In genomic region chr4:87638380-87638646, GRCm38 (mm10) we compare ENCODE assay signal across 20 mouse cellular contexts.
DNase-seq lines count a peak whose midpoint lies in the region; ATAC-seq and TF ChIP-seq lines count a peak whose summit lies in the region.
"Had no signal": no experiment of that assay in that cellular context is flagged by ENCODE, and none has a peak within 500 bp of the region (broad histone marks: within the 10 kb centered on the region; RNA-seq: fewer than 3 reads in every experiment).

No protein-coding gene starts in this region.

- H3K9ac ChIP-seq in forebrain, embryonic 11.5 days (ENCODE audit: low read length), result no peak overlapping the region
- H3K9ac ChIP-seq in forebrain, embryonic 16.5 days (replicated peaks; ENCODE audit: low read depth, low read length), result no peak overlapping the region
- H3K9ac ChIP-seq in midbrain, postnatal 0 days (replicated peaks; ENCODE audit: low read length, poor library complexity, severe bottlenecking), result no peak overlapping the region
- H3K9ac ChIP-seq: embryonic facial prominence, embryonic 12.5 days; heart, embryonic 12.5 days; lung, embryonic 15.5 days had no signal

- no peaks in the 10 kb centered on the region for H3K9me3 ChIP-seq in forebrain, embryonic 11.5 days (ENCODE audit: control insufficient read depth, low read length)
- no peaks in the 10 kb centered on the region for H3K9me3 ChIP-seq in forebrain, embryonic 16.5 days (ENCODE audit: control insufficient read depth, low read length)
- no peaks in the 10 kb centered on the region for H3K9me3 ChIP-seq in limb, embryonic 10.5 days (replicated peaks)
- no peaks in the 10 kb centered on the region for H3K9me3 ChIP-seq in midbrain, postnatal 0 days (ENCODE audit: low read length)
- H3K9me3 ChIP-seq: embryonic facial prominence, embryonic 12.5 days; G1E; heart, embryonic 12.5 days; lung, embryonic 15.5 days had no signal

- no peak overlapping the region; the same call in 1 of the 2 replicates for H3K27ac ChIP-seq in forebrain, embryonic 11.5 days (ENCODE audit: low read depth, low read length)
- no peak overlapping the region for H3K27ac ChIP-seq in forebrain, embryonic 16.5 days (ENCODE audit: low read length)
- peak overlapping the region; percentile 6; the same call in 1 of the 2 replicates for H3K27ac ChIP-seq in limb, embryonic 10.5 days
- no peak overlapping the region for H3K27ac ChIP-seq in midbrain, postnatal 0 days (ENCODE audit: low read depth, low read length)
- H3K27ac ChIP-seq: embryonic facial prominence, embryonic 12.5 days; gastrocnemius, adult 2 months; lung, embryonic 15.5 days; macrophage had no signal

- H3K27me3 ChIP-seq in forebrain, embryonic 11.5 days (ENCODE audit: control insufficient read depth, insufficient read depth, low read length), result no peaks in the 10 kb centered on the region
- H3K27me3 ChIP-seq in forebrain, embryonic 16.5 days (replicated peaks; ENCODE audit: control insufficient read depth, insufficient read depth, low read length), result no peaks in the 10 kb centered on the region
- no peaks in the 10 kb centered on the region for H3K27me3 ChIP-seq in limb, embryonic 10.5 days (ENCODE audit: low read depth, poor library complexity, severe bottlenecking)
- H3K27me3 ChIP-seq in midbrain, postnatal 0 days (ENCODE audit: insufficient read depth, low read length), result no peaks in the 10 kb centered on the region
- H3K27me3 ChIP-seq: heart, embryonic 12.5 days; lung, embryonic 15.5 days had no signal

- H3K4me2 ChIP-seq in forebrain, embryonic 11.5 days (ENCODE audit: low read depth, low read length, severe bottlenecking), result no peak overlapping the region
- H3K4me2 ChIP-seq in forebrain, embryonic 16.5 days (ENCODE audit: low read length), result no peak overlapping the region
- no peak overlapping the region for H3K4me2 ChIP-seq in midbrain, postnatal 0 days (ENCODE audit: low read depth, low read length, poor library complexity, severe bottlenecking)
- H3K4me2 ChIP-seq: embryonic facial prominence, embryonic 12.5 days; heart, embryonic 12.5 days; liver, embryonic 11.5 days; lung, embryonic 15.5 days had no signal

- no peak for DNase-seq in forebrain, embryonic 11.5 days (ENCODE audit: low spot score)
- DNase-seq in limb, embryonic 10.5 days (ENCODE audit: low spot score), result no peak
- no peak for DNase-seq in midbrain, postnatal 0 days (ENCODE audit: low spot score)
- no peak for DNase-seq in cerebellum, postnatal 10 days
- no peak for DNase-seq in left cerebral cortex, postnatal 14 days (ENCODE audit: low spot score in 2 of 2)
- DNase-seq in ovary, postnatal 14 days (ENCODE audit: low spot score), result no peak
- DNase-seq: cerebellum, postnatal 36 days; gastrocnemius, adult 2 months; layer of hippocampus, postnatal 36 days; left cerebral cortex, postnatal 4 days; thymus, adult 2 months had no signal

- no peak for TF ChIP-seq CTCF in midbrain, postnatal 0 days (IDR thresholded peaks at IDR 0.05)

- intact Hi-C loops in left cerebral cortex, postnatal 14 days (cut with DNase I), result no loop called here

- H3K4me3 ChIP-seq in forebrain, embryonic 11.5 days (ENCODE audit: low read depth, low read length), result no peak overlapping the region
- H3K4me3 ChIP-seq in forebrain, embryonic 16.5 days (replicated peaks; ENCODE audit: low read length), result no peak overlapping the region
- H3K4me3 ChIP-seq in limb, embryonic 10.5 days, result no peak overlapping the region
- no peak overlapping the region for H3K4me3 ChIP-seq in midbrain, postnatal 0 days (ENCODE audit: low read depth, low read length)
- H3K4me3 ChIP-seq: embryonic facial prominence, embryonic 12.5 days; gastrocnemius, adult 2 months; heart, embryonic 12.5 days; lung, embryonic 15.5 days had no signal

- no peaks in the 10 kb centered on the region for H3K36me3 ChIP-seq in forebrain, embryonic 11.5 days (ENCODE audit: control insufficient read depth, insufficient read depth, low read length)
- no peaks in the 10 kb centered on the region for H3K36me3 ChIP-seq in forebrain, embryonic 16.5 days (ENCODE audit: control insufficient read depth, insufficient read depth)
- H3K36me3 ChIP-seq in limb, embryonic 10.5 days, result no peaks in the 10 kb centered on the region
- no peaks in the 10 kb centered on the region for H3K36me3 ChIP-seq in midbrain, postnatal 0 days (ENCODE audit: insufficient read depth, low read length)
- H3K36me3 ChIP-seq: embryonic facial prominence, embryonic 12.5 days; G1E; heart, embryonic 12.5 days; lung, embryonic 15.5 days had no signal

- H3K4me1 ChIP-seq in forebrain, embryonic 11.5 days (replicated peaks; ENCODE audit: control insufficient read depth, insufficient read depth, low read length), result peaks cover 5% of the 10 kb centered on the region; the same call in 1 of the 2 replicates
- H3K4me1 ChIP-seq in forebrain, embryonic 16.5 days (replicated peaks; ENCODE audit: control insufficient read depth, insufficient read depth, low read length), result peaks cover 5% of the 10 kb centered on the region; the same call in 1 of the 2 replicates
- H3K4me1 ChIP-seq in limb, embryonic 10.5 days, result peaks cover 8% of the 10 kb centered on the region
- no peaks in the 10 kb centered on the region for H3K4me1 ChIP-seq in midbrain, postnatal 0 days (ENCODE audit: insufficient read depth, low read length)
- H3K4me1 ChIP-seq: embryonic facial prominence, embryonic 12.5 days; heart, embryonic 12.5 days had no signal

- WGBS in forebrain, embryonic 11.5 days, result 8% methylated on average over 1 of the region's 1 CpGs
- WGBS in forebrain, embryonic 16.5 days, result 0% methylated on average over 1 of the region's 1 CpGs
- WGBS in limb, embryonic 10.5 days, result 29% methylated on average over 1 of the region's 1 CpGs
- WGBS in midbrain, postnatal 0 days, result 27% methylated on average over 1 of the region's 1 CpGs

- ATAC-seq in forebrain, embryonic 11.5 days (replicated peaks; ENCODE audit: low FRiP score), result 0 out of 2 replicates have a peak, but pooled peaks have one; percentile 39
- peak; percentile 67; the same call in 1 of the 2 replicates for ATAC-seq in forebrain, embryonic 16.5 days
- 0 out of 2 replicates have a peak, but pooled peaks have one; percentile 23 for ATAC-seq in midbrain, postnatal 0 days (ENCODE audit: low FRiP score)
- ATAC-seq: CD4-positive, CD25-positive, alpha-beta regulatory T cell, adult 4 months; intestine, embryonic 16.5 days had no signal
